Mouse (Mus musculus): ENCODE results near the gene Als2.

The Als2 gene

GRCm38 (mm10) chr1:59162309-59163024, 74.6 kb downstream of the Als2 start:
- DNase-seq = no peak

- DNase-seq = no peak
Observed at GRCm38 (mm10) chr1:59161396-59161795, 75.6 kb downstream of the Als2 start.

GRCm38 (mm10) chr1:59160871-59161270, 76.2 kb downstream of the Als2 start:
- no peak for DNase-seq

GRCm38 (mm10) chr1:59159136-59159535, 77.9 kb downstream of the Als2 start:
- no peak for DNase-seq

GRCm38 (mm10) chr1:59158498-59158897, 78.5 kb downstream of the Als2 start:
- DNase-seq = no peak

- DNase-seq = no peak
Observed at GRCm38 (mm10) chr1:59157846-59158245, 79.2 kb downstream of the Als2 start.

- DNase-seq = no peak
Observed at GRCm38 (mm10) chr1:59152346-59152745, 84.7 kb downstream of the Als2 start.

- DNase-seq = no peak
Observed at GRCm38 (mm10) chr1:59150542-59150941, 86.5 kb downstream of the Als2 start.

GRCm38 (mm10) chr1:59144543-59144942, 92.5 kb downstream of the Als2 start:
- DNase-seq = peak; percentile 13

GRCm38 (mm10) chr1:59142809-59143208, 94.2 kb downstream of the Als2 start:
- peak; percentile 76 for DNase-seq

- DNase-seq = no peak
Observed at GRCm38 (mm10) chr1:59134419-59134818, 102.6 kb downstream of the Als2 start.

GRCm38 (mm10) chr1:59128879-59129278, 108.2 kb downstream of the Als2 start:
- no peak for DNase-seq

GRCm38 (mm10) chr1:59125558-59125957, 111.5 kb downstream of the Als2 start:
- DNase-seq = no peak

GRCm38 (mm10) chr1:59119720-59120457, 117.1 kb downstream of the Als2 start, which contains the start of gene Tmem237:
Tmem237 (minus strand) TSS chr1:59120408.
- DNase-seq = peak; percentile 90
